Mouse (Mus musculus) spleen, postnatal 4 days (tissue): ENCODE data around the gene Ptprn2.

Source experiments
- DNase-seq, 2 experiments: peaks; one replicate each; pipeline ENCODE4 v3.0.0; 2022; ENCODE audit warnings: low spot score in 2 of 2

Gene Ptprn2

DNA sequence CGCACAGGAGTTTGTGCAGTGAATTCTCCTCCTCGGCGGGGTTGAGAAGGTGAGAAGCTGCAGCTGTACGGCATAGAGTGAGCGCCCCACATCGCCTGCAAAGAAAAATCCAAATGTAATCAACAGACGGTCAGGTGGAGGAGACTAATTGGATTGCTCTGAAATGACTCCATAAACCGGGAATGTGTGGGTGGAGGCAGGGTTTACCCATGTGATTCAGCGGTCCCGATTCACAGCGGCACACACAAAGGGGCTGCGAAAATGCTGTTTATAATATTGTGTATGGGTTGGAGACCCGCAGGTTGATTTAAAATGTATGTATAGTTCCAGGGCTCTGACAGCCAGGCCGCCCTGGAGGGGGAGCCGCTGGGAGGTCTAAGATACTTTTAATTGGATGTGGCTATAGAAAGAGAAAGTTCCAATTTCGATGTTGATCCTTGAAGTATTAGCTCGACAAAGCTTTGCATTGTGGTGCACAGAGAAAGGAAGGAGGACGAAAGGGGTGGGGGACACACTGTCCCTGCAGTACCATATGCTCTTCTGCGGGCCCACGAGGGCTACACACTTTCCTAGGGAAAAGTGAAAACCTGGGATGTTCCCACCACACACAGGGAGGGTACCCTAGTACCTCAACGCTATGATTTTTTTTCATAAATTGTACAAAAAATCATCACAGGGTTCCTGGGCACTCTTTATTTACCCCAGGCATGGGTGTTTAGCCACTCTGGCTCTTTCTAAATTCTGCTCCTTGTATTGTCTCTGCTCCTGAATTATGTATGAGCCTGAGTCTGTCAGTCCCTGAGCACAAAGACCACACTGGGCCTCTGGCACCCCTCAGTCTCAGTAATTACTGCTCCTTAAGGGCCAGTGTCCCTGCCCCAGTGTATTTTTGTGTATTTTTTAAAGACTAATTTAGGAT, 568.6 kb downstream of the Ptprn2 start:
- no peak for DNase-seq

DNA sequence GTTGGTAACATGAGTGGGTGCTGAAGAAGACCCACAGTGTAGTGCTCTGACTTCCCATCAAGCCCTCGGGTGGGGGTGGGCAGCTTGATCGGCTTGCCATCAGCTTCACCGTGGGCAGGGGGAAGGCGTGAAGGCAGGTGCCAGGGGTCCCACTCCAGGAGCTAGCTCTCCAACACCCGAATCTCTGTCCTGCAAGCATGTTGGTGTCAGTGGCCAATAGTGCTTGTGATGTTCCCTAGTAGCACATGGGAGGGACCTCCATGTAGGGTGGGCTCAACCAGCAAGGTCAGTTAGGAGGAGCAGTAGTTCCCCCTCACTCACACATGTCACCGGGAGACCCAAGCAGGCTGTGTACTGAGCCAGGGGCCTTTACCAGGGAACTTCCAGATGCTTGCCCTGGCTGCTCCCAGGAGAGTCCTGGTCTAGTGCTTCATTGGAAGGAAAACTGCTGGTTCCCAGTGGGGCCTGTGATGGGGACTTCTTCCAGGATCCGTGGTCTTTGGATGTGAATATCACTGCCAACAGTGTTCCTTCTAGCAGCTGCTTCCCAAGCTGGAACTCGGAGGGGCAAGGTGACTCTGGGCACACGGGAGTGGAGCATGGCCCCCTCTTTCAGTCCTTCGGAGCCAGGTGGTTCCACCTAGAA, 569.5 kb downstream of the Ptprn2 start:
- no peak for DNase-seq

DNA sequence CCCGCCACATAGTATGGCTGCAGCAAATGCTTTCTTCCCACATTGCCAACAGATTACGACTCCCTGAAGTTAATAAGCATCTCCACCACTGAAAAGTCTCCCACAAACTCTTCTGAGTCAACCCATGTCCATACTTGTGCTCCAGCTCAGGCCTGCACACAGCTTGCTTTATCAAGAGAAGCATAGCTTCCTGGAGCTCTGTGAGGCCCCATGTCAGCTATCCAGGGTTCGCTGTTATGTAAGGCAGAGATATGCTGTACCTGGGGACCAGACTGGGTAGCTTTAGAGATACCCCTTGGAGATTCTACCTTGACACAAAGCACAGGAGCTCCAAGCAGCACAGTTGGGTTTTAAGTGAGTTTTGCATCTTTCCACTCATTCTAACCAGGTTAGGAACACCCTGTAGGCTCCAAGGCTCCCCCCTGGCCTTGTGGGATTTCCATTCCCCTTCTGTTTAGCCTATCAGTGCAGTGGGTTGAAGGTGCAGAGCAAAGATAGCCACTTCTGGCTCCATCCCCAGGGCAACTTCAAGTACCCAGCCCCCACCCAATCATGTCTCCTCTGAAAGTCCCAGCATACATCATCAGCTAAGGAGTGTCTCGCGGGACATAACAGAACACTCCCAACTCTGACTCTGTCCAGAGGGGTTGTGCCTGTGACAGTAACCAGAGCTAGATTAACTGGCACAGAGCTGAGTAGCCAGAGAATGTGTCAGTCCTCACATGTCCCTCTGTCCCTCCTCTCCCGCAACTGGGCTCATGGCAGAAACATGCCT, 572.9 kb downstream of the Ptprn2 start:
- DNase-seq = no peak

DNA sequence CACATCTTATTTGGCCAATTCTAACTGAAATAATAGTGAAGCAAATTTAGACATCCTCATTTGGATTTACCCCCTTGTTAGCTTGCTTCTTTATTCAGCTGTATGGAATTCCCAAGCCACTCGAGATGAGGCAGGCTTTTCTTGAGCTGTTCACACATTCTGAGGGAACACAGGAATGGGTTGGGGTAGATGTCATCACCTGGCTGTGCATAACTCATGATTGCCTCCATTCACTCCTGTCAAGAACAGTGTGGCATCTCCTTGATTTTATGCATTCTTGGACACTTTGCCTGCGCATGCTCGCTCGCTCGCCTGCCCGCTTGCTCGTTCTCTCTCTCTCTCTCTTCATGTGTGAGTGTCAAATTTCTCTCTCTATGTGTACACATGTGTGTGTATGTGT, 573.5 kb downstream of the Ptprn2 start:
- no peak for DNase-seq

DNA sequence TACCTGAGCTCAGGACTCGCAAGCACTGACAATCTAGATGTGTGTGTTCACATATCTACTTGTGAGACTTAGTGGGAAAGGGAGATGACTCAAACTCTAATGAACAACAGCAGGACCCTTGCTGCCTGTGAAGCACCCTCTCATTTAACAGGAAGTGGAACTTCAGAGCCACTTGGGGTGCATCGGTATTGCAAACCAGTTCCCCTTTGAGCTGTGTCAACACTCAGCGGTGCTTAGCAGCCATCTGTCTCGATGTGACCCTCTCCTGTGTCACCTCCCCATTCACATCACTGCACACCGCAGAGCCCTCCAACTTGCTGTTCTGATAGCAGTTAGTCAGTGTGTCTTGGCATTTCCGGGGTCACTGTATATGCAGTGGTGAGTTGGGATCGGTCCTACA, 592.1 kb downstream of the Ptprn2 start:
- peak in 1 of 2 experiments; percentile 31 for DNase-seq

DNA sequence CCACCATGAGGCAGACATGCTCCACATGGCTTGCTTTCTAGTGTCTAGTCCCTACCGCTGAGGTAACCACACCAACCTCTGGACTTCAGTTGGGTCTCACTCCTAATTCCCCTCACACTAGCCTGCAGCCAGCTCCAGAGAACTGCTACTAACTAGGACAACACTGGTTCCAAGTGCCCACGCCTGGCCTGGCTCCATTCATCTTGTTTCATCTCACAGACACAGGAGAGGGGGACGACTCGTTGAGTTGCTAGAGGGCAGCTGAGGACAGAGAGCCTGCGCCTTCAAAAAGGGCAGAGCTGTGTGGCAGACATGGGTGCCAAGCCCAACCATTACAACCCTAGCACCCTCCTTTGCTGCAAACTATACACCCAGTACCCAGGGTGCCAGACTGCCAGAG, 593.4 kb downstream of the Ptprn2 start:
- no peak for DNase-seq

DNA sequence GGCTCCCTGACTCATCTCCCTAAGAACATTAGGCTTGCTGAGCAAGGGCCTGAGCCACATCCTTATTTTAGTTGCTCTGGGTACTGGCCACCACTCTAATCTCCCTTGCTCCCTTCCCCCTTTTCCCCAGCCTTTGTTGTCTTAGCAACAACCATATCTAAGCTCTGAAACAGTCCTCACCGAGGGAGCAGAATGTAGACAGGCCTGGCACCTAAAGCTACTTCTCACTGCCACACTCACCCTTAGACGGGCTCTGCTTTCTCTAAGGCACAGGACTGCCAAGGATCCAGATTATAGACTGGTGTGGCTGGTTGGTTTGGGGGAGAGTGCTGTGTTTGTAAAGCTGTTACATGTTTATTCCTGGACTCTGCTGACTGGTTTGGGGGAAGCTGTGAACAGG, 594.2 kb downstream of the Ptprn2 start:
- no peak for DNase-seq

DNA sequence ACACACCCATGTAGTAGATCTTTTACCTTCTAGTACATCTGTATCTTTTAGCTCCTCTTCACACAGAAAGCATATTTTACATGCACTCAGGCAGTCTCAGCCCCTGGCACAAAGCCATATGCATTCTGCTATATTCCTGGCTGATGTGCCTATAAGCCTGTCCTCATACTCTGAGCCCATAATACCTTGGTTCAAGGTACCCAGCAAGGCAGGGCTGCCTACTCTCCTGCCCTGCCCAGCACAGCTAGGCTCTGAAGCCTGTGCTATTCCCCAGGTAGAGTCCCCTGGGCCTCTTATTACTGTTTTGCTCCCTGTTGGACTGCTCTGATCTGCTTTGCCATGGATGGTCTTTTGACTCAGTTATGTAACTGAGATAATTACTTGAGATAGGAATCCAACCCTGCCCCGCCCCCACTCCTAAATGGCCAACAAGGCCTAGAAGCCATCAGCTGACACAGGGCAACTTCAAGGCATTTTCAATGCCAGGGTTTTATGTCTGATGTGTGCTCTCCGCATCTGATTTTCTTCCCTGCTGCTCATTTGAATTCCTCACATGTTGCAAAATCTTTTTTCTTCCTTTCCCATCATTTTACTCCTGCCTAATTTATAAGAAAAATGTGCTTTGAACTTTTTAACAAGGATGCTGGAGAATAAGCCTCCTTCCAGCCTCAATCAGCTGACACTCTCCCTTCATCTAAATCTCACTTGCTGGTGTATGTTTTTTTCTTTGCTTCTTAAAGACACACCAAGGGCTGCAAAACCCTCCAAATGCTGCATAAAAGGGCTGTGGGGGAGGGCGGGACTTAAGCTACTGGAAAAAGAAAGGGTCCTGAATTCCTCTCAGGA, 598.6 kb downstream of the Ptprn2 start:
- no peak for DNase-seq

DNA sequence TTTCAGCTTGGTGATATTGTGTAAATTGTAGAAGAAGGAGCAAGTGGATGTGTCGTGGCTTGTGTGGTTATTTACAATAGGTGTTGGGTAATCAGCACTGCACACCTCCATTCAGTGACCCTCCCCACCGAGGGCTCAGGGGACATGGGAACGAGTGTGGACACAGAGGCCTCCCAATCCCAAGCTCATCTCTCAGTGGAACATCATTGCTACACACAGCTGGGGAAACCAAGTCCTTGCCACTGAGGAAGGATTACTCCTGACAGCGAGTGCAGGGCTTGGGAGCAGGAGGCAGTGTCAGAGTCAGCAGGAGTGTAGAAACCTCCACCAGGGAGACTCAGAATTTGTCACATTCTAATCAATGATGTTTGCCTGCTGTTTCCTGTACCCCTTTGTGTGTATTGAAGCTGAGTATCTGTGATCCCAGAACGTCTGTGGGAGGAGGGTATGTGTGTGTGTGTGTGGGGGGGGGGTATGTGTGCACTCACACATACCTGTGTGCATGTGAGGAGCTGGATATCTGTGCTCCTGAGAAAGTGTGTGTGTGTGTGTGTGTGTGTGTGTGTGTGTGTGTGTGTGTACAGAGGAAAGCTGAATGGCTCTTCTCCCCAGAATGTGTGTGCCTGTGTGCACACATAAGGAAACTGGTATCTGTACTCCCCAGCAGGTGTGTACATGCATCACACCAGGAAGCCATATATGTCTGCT, 599.3 kb downstream of the Ptprn2 start:
- no peak for DNase-seq

DNA sequence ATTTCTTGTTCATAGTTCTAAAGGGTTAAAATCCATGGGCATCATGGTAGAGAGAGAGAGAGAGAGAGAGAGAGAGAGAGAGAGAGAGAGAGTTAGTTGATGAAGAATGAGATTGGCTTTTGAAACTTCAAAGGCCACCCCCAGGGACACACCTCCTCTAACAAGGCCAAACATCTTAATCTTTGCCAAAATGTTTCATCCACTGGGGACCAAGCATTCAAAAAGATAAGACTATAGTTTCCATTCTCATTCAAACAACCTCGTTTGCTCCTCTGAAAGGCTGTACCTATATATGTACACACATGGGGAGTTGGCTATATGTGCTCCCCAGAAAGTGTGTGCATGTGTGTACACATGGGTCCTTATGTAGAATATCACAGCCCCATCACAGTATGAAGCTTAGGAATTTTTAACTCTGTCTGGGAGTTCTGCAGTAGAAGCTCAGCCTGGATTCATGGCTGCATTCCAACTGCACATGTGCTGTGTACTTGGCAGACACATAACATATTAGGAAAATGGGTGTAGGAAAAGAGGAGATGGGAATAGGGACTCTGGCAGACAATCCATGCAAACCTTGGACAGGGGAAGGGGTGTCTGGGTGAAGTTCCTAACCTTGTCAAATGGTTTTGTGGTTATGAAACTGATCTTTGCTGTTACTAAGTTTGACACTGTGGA, 600.3 kb downstream of the Ptprn2 start:
- DNase-seq = no peak

DNA sequence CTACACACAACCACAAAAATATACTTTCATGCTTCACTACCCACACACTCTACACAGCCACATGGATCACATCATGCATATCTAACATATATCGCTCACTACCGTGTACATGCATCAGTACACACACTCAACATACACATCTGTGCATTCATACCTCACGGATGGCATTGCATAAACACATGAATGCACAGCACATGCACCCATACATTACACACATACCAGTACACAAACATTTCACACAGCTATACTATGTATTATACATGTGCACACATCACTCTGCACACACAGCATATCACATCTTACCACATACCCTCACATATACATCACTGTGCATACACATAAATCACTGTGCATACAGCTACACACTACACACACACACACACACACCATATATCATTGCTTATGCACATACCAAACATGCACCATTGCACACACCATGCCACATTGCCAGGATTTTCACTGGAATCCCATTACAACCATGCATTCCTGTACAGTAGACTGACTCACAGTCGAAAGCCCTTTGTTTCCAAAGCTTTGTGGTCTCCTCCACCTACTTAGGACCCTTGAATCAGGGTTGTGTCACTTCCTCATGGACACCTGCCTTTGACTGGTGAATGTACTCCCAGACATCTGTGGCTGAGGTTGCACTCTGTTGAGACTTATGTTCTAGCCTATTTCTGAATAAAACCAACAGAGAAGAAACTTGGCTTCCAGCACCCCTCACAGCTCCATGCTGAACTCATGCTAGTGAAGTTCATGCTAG, 607.0 kb downstream of the Ptprn2 start:
- no peak for DNase-seq

DNA sequence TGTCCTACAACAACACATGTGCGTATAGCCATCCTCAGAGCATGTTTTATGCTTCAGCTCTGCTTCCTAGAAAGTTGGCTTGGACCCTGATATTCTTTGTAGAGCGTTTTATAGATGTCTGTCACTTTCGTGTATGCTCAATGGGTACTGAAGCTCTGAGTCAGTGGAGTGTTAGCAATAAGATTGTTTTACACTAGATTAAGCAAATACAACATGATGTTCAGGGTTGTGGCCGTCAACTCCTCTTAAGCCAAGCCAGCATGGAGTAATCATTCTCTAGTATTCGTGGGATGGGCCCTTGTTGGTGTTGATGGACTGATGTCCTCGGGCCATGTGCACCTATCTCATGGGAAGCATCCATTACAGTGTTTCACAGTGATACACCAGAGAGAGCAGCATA, 610.4 kb downstream of the Ptprn2 start:
- no peak for DNase-seq

DNA sequence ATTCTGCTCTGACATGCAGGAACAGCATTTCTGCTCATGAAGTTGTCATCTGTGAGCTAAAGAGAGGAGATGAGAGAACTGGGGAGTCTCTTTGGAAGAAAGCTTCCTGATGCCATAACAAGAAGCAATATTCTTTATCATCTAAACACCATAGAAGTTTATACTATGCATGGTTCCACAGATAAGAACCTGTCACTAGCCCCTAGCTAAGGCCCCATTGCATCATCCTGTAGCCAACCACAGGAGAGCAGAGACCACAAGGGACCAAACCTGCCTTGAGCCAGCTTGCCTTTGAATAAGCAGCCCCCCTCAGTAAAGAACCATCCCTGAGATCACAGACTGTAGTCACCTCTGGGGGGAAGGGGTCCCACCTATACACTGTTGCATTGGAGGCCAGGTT, 612.8 kb downstream of the Ptprn2 start:
- DNase-seq = no peak

DNA sequence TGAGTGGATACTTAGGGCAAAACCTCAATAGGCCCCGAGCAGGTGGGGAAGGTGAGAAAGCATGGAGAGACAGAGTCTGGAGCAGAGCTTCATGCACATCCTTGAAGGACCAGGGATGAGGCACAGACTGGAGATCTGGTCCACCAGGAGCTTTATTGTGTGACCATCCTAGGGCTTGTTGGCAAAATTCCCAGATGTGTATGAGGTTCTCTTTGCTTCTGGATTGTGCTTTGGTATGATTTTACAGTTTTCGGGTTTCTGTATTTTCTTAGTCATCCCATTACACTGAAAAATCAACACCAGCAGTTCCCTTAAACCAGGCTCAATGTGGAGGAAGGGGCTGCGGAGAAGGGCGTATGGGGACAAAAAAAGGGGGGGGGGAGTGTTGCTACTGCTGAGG, 621.2 kb downstream of the Ptprn2 start:
- no peak for DNase-seq

DNA sequence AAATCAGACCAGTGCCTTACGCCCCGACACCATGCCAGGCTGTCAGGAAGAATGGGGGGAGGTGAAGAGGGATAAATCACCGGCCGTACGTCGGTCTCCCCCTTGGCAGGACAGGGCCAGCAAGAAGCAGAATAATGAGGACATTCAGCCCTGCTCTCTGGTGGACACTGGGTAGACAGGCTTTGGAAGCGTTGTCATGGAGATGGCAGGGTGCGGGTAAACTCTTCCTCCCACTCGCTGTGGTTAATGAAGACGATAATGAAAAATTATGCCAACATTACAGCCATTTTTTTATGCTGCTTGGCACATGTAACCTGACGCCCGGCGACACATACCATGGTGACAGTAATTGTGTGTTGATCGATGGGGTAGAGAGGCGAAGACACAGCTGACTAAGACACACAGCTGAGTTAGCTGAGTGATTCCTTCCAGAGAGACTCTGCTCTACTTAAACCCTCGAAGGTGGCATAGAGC, 621.7 kb downstream of the Ptprn2 start:
- DNase-seq = no peak

DNA sequence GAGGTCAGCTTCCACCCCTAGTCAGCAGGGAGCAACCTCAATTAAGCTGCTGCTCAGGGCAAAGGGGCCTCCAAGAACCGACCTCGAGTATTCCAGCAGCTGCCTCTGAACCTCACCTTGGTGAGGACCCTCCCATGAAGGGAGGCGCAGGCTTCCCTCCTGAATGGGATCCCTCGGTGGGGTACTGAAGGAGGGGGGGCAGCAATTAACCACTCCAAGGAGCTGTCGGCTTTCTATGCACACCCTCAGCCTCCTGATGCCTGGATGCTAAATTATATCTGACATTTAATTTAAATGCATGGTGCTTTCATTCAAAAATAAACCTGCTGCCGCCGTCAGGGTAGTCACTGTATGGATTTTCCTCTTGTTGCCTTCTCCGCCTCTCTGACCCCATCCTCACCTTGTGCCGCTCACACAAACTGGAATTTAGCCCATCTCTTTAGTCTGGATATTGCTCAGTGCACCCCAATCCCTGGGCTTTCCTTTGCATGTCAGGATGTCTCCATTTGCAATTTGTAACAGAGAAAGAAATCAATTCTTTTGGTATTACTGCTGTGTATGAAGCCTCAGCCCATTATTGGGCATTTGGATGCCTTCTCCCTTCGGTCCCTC, 629.8 kb downstream of the Ptprn2 start:
- no peak for DNase-seq

DNA sequence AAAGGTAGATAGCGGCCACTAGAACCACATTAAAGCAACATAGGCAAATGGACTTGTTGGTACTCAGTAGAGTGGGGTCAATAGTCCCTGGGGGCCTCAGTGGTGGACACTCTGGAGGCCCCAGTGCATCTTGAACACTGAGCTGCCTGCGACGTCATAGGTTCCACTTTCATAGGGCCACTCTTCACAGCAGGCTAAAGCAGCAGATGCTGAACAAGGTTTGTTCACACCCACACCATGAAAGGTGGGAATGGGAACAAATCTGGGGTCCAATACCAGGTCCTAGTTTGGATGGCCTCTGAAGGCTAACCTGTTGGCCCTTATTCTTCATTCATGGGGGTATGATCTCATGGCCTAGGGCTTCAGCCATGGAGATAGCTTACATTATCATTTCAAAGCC, 641.6 kb downstream of the Ptprn2 start:
- DNase-seq = no peak

DNA sequence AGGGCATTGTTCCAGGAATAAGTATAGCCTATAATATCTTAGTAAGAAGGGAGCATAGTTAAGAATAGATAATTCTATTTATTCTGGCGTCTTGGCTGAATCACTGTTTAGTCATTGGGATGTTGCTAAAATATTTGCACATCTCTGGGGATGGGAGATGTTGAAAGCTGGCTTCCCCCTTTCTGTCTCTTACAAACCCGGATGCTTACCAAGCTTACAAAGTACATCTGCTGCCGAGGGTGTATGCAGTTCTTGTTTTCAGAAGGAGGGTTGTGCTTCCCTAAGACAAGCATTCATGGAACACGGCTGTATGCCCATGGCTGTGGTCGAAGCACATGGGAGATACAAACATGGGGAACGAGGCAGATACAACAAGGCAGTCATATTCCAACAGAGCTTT, 642.0 kb downstream of the Ptprn2 start:
- DNase-seq = no peak

DNA sequence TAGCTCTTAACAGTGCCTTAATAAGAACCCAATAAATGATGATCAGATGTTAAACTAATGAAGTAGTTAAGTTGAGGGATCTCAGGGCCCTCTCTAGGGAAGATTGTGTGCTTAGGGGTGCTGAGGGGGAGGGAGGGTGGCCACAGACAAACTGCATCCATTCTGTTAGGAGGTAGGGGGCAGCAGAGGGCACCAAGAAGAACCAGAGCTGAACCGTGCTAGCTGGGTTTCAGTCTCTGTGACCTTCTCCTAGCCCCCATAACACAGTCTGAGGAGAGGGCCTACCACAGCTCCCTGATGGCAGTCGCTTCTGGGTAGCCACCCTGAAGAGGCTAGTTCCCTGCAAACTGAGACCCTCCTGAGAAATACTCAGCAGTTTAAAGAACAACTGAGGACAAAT, 646.6 kb downstream of the Ptprn2 start:
- DNase-seq = no peak
